Mouse (Mus musculus) G1E (cell line): ENCODE measurements around the gene Olfr1008. TPM values are rescaled to one million over a fixed set of nuclear protein-coding genes. Genes with fewer than 3 reads are reported as not detected.
"Not testable (repeated sequence)": the region's sequence is repeated elsewhere in the genome, so short reads cannot be mapped to it uniquely, and the experiment has no call there.

Experiments
- ATAC-seq: 2 replicates; pipeline ENCODE4 v1.8.0; 2016; ENCODE audit warnings: mild to moderate bottlenecking; ENCODE audit not compliant: insufficient number of reproducible peaks, poor library complexity, low FRiP score, severe bottlenecking; ENCODE audit errors: extremely low read depth
- DNase-seq: peaks from one replicate; pipeline ENCODE4 v3.0.0; 2012; ENCODE audit warnings: low spot score
- H3K27me3 ChIP-seq: 2 replicates; pipeline ENCODE4 v1.6.1; 2012; ENCODE audit warnings: mild to moderate bottlenecking, low read length, inconsistent platforms; ENCODE audit not compliant: insufficient read depth
- H3K36me3 ChIP-seq: replicated peaks from 2 replicates; pipeline ENCODE3; 2012; ENCODE audit warnings: mild to moderate bottlenecking, inconsistent platforms
- H3K4me1 ChIP-seq: 2 replicates; pipeline ENCODE4 v1.6.1; 2012; ENCODE audit warnings: low read depth, low read length, inconsistent platforms, mixed read lengths; ENCODE audit not compliant: insufficient read depth
- H3K4me3 ChIP-seq: 2 replicates; pipeline ENCODE4 v1.5.1; 2012; ENCODE audit warnings: low read depth, mild to moderate bottlenecking, inconsistent platforms, low read length, moderate library complexity, mixed read lengths
- H3K9me3 ChIP-seq: replicated peaks from 2 replicates; pipeline ENCODE4 v1.6.1; 2012; ENCODE audit warnings: inconsistent platforms
- CTCF ChIP-seq: IDR thresholded peaks from 2 replicates; pipeline ENCODE4 v1.5.1; 2012; ENCODE audit warnings: low read depth, low read length, inconsistent platforms, mixed read lengths
- GATA1 ChIP-seq: IDR thresholded peaks from 2 replicates; pipeline ENCODE4 v1.6.1; 2012; ENCODE audit warnings: borderline replicate concordance, low read length, inconsistent platforms, mixed read lengths
- GATA2 ChIP-seq: IDR thresholded peaks from 2 replicates; pipeline ENCODE4 v1.6.1; 2012; ENCODE audit warnings: low read depth, low read length, inconsistent platforms, borderline replicate concordance
- POLR2AphosphoS5 ChIP-seq: IDR thresholded peaks from 2 replicates; pipeline ENCODE4 v1.6.1; 2012; ENCODE audit warnings: low read depth, low read length, inconsistent platforms; ENCODE audit not compliant: insufficient replicate concordance
- TAL1 ChIP-seq: conservative IDR thresholded peaks from 2 replicates; pipeline ENCODE4 v1.6.1; 2012; ENCODE audit warnings: low read depth, low read length, inconsistent platforms, mixed read lengths
- polyA plus RNA-seq: library from polyadenylated mRNA; stranded (reverse); fragments of >175 nt; gene quantifications from 2 replicates; pipeline ENCODE4 v1.2.3, GENCODE M21; 2012
- total RNA-seq, 2 experiments: library from RNA; stranded (forward) in 1 of 2; stranded (reverse) in 1 of 2; fragments of 200-1000 nt in 1 of 2; fragments of >200 nt in 1 of 2; fragmentation: Nextera tagmentation in 1 of 2; gene quantifications; 2 replicates each; pipeline ENCODE4 v1.2.3; 2014 to 2017

Olfr1008 gene
- total RNA-seq (2014; fragmentation: Nextera tagmentation) (not detected in 2 replicates), total RNA-seq (2017) (0.11 and 0.12 TPM in 2 replicates), polyA plus RNA-seq (not detected in 2 replicates)

DNA sequence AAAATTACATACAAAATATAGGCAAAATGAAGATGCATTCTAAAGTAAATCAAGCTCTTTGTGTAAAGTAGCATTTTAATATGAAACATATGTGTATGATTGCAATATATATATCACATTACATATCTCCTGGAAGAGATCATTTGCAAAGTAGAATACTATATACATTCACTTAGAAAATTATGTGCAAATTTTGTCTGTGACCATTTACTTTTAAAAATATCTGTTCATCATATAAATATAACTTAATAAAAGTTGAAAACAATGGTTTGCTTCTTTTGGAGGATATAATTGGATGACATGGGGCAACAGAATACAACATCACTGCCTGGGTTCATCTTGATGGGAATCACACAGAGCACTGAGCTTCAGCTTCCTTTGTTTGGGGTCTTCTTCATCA lies at the start of gene Olfr1008:
Gene Olfr1008, plus strand, starts transcription at position 301 of the 400 bp plus-strand sequence.
- ATAC-seq (no peak), DNase-seq (no peak)
- Histone ChIP-seq H3K4me3 (no peak within 1 kb of the TSS), H3K9me3 (peaks cover 3% of the 10 kb centered on the region), H3K36me3 (no peaks in the 10 kb centered on the region), H3K27me3 (no peaks in the 10 kb centered on the region), H3K4me1 (no peaks in the 10 kb centered on the region)
- TF ChIP-seq GATA1 (no peak), POLR2AphosphoS5 (no peak), CTCF (no peak), TAL1 (no peak), GATA2 (no peak)

- H3K4me1 ChIP-seq: no peaks in the 10 kb centered on the region
- no peaks in the 10 kb centered on the region for H3K9me3 ChIP-seq
- H3K36me3 ChIP-seq: no peaks in the 10 kb centered on the region
- H3K27me3 ChIP-seq: no peaks in the 10 kb centered on the region
- no peak within 1 kb of the TSS for H3K4me3 ChIP-seq
- no peak for DNase-seq
- no peak for TF ChIP-seq POLR2AphosphoS5
- no peak for TF ChIP-seq GATA2
- no peak for TF ChIP-seq TAL1
- no peak for TF ChIP-seq GATA1
- no peak for TF ChIP-seq CTCF
- no peak for ATAC-seq
Observed at GRCm38 (mm10) chr2:85650604-85651003, 38.6 kb upstream of the Olfr1008 start, which contains the start of gene Olfr1002. Gene Olfr1002, minus strand, starts transcription at chr2:85650704.

DNA sequence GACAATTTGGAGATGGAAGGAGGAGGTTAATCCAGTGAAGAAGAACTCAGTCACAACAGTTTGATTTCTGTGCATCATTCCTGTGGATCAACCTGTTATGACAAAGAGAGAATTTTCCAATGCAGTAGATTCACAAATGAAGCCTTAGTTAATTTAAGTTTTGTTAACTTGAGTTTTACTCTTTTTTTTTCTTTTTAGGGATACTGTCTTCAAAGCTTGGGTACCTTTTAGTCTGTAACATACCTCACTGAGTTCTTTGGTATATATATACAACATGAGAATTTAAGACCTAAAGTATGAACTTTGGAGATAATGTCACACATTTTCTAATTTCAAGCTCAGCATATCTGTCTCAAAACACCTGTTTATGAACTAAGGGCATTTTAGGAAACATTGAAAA lies 24.9 kb upstream of the Olfr1008 start, which contains the start of gene Olfr154:
Gene Olfr154, minus strand, starts transcription at position 101 of the 400 bp plus-strand sequence.
- not testable (repeated sequence) for H3K4me3 ChIP-seq, H3K9me3 ChIP-seq, H3K27me3 ChIP-seq, DNase-seq, H3K36me3 ChIP-seq, ATAC-seq, H3K4me1 ChIP-seq

GRCm38 (mm10) chr2:85678667-85679066 lies 10.6 kb upstream of the Olfr1008 start, which contains the start of gene Olfr1006:
Gene Olfr1006, minus strand, starts transcription at chr2:85678767.
- TF ChIP-seq GATA2 (no peak), GATA1 (no peak), CTCF (no peak), TAL1 (no peak), POLR2AphosphoS5 (no peak)
- Histone ChIP-seq H3K4me3 (no peak within 1 kb of the TSS), H3K4me1 (no peaks in the 10 kb centered on the region), H3K9me3 (no peaks in the 10 kb centered on the region), H3K36me3 (no peaks in the 10 kb centered on the region), H3K27me3 (no peaks in the 10 kb centered on the region)
- ATAC-seq (no peak), DNase-seq (no peak)

GRCm38 (mm10) chr2:85710680-85711079 lies 21.4 kb downstream of the Olfr1008 start:
- H3K9me3 ChIP-seq, ATAC-seq, H3K4me3 ChIP-seq, H3K4me1 ChIP-seq, H3K27me3 ChIP-seq, H3K36me3 ChIP-seq, DNase-seq: not testable (repeated sequence)

GRCm38 (mm10) chr2:85711159-85711558 lies 21.9 kb downstream of the Olfr1008 start:
- H3K4me1 ChIP-seq: no peaks in the 10 kb centered on the region
- no peak for TF ChIP-seq TAL1
- TF ChIP-seq CTCF: no peak
- no peak for TF ChIP-seq GATA2
- no peak for TF ChIP-seq POLR2AphosphoS5
- no peak for TF ChIP-seq GATA1
- H3K9me3 ChIP-seq: peaks cover 7% of the 10 kb centered on the region; the same call in 1 of the 2 replicates
- no peak for DNase-seq
- H3K27me3 ChIP-seq: no peaks in the 10 kb centered on the region
- H3K4me3 ChIP-seq: no peak overlapping the region
- no peaks in the 10 kb centered on the region for H3K36me3 ChIP-seq
- no peak for ATAC-seq

GRCm38 (mm10) chr2:85715119-85715518 lies 25.9 kb downstream of the Olfr1008 start, which contains the start of gene Olfr1009:
Gene Olfr1009, plus strand, starts transcription at chr2:85715419.
- no peak for TF ChIP-seq POLR2AphosphoS5
- TF ChIP-seq CTCF: no peak
- no peak for TF ChIP-seq TAL1
- TF ChIP-seq GATA1: no peak
- no peak for TF ChIP-seq GATA2

More at GRCm38 (mm10) chr2:85715119-85715518, 25.9 kb downstream of the Olfr1008 start, which contains the start of gene Olfr1009:
- H3K36me3 ChIP-seq: no peaks in the 10 kb centered on the region
- H3K9me3 ChIP-seq: no peaks in the 10 kb centered on the region
- DNase-seq: no peak
- ATAC-seq: no peak
- no peaks in the 10 kb centered on the region for H3K4me1 ChIP-seq
- H3K4me3 ChIP-seq: no peak within 1 kb of the TSS
- no peaks in the 10 kb centered on the region for H3K27me3 ChIP-seq
